Mouse (Mus musculus) myocyte (in vitro differentiated cells): ENCODE measurements around the gene Midn.

Experiments
- CEBPB ChIP-seq: IDR thresholded peaks from 2 replicates; pipeline ENCODE4 v1.6.1; 2011; ENCODE audit warnings: mild to moderate bottlenecking, moderate library complexity; ENCODE audit not compliant: poor library complexity, insufficient read depth, severe bottlenecking
- E2F4 ChIP-seq: IDR thresholded peaks from one replicate; pipeline ENCODE4 v1.6.1; 2011; ENCODE audit warnings: mild to moderate bottlenecking, control low read depth, moderate library complexity; ENCODE audit not compliant: insufficient read depth
- MAX ChIP-seq: IDR thresholded peaks from one replicate; pipeline ENCODE4 v1.6.1; 2011; ENCODE audit warnings: low read depth, mild to moderate bottlenecking, control low read depth
- MYOD1 ChIP-seq, 3 experiments: IDR thresholded peaks; one replicate each; pipeline ENCODE4 v1.6.1; 2011; ENCODE audit warnings: control low read depth in 2 of 3, low read depth in 2 of 3, mild to moderate bottlenecking in 2 of 3, moderate library complexity in 1 of 3; ENCODE audit not compliant: insufficient read length in 2 of 3, control insufficient read depth in 1 of 3
- MYOG ChIP-seq, 3 experiments: IDR thresholded peaks; one replicate each; pipeline ENCODE4 v1.6.1; 2011; ENCODE audit warnings: control low read depth in 2 of 3, low read depth in 2 of 3, mild to moderate bottlenecking in 2 of 3; ENCODE audit not compliant: insufficient read length in 2 of 3, control insufficient read depth in 1 of 3, insufficient read depth in 1 of 3
- POLR2A ChIP-seq: IDR thresholded peaks from one replicate; pipeline ENCODE4 v1.6.1; 2011; ENCODE audit warnings: low read depth, mild to moderate bottlenecking, control low read depth, moderate library complexity; ENCODE audit not compliant: insufficient read length
- SRF ChIP-seq: IDR thresholded peaks from one replicate; pipeline ENCODE4 v1.6.1; 2011; ENCODE audit warnings: low read depth; ENCODE audit not compliant: control insufficient read depth, insufficient read length
- TCF12 ChIP-seq: IDR thresholded peaks from one replicate; pipeline ENCODE4 v1.6.1; 2011; ENCODE audit warnings: mild to moderate bottlenecking, control low read depth; ENCODE audit not compliant: poor library complexity, insufficient read depth, severe bottlenecking
- TCF3 ChIP-seq: IDR thresholded peaks from one replicate; pipeline ENCODE4 v1.6.1; 2011; ENCODE audit warnings: low read depth, control low read depth; ENCODE audit not compliant: insufficient read length
- USF1 ChIP-seq: IDR thresholded peaks from one replicate; pipeline ENCODE4 v1.6.1; 2011; ENCODE audit warnings: low read depth, mild to moderate bottlenecking, control low read depth, moderate library complexity

GRCm38 (mm10) chr10:80171252-80171651 is 23.2 kb downstream of the Midn start:
- TF ChIP-seq TCF12 (no peak), E2F4 (no peak), MAX (no peak), POLR2A (no peak), USF1 (no peak), SRF (no peak), MYOG (IDR thresholded peaks at IDR 0.05; ENCODE audit: control insufficient read depth in 1 of 3, insufficient read depth in 1 of 3, insufficient read length in 2 of 3, low read depth in 2 of 3) (no peak), MYOD1 (IDR thresholded peaks at IDR 0.05; ENCODE audit: control insufficient read depth in 1 of 3, insufficient read length in 2 of 3, low read depth in 2 of 3) (no peak), TCF3 (no peak), CEBPB (no peak)
